Mouse (Mus musculus) heart, adult 8-10 months (tissue): ENCODE measurements around the gene Nfyc. TPM values are rescaled to one million over a fixed set of nuclear protein-coding genes. Genes with fewer than 3 reads are reported as not detected.
A peak's percentile ranks its signal among the peaks of the same experiment; 100 is the strongest.

Experiments
- DNase-seq: peaks from one replicate; pipeline ENCODE4 v3.0.0; 2022; ENCODE audit warnings: low spot score
- microRNA-seq: library from miRNA; unstranded; fragments of <30 nt; microRNA quantifications from one replicate; pipeline ENCODE4 v1.2.0, GENCODE M21; 2022
- total RNA-seq, 4 experiments: library from RNA; stranded (reverse); gene quantifications; 2 replicates each; pipeline ENCODE4 v1.2.4; 2022

Gene Nfyc
- total RNA-seq, 4 experiments from 2014 or later = 52.4 to 55.1 (median 54.4) TPM

GRCm38 (mm10) chr4:120716765-120717164, 114.6 kb downstream of the Nfyc start:
- DNase-seq = no peak

GRCm38 (mm10) chr4:120716141-120716571, 115.2 kb downstream of the Nfyc start:
- no peak for DNase-seq

GRCm38 (mm10) chr4:120713856-120714497, 117.4 kb downstream of the Nfyc start:
- no peak for DNase-seq

- DNase-seq = no peak
Observed at GRCm38 (mm10) chr4:120713021-120713420, 118.4 kb downstream of the Nfyc start.

- no peak for DNase-seq
Observed at GRCm38 (mm10) chr4:120712236-120712635, 119.1 kb downstream of the Nfyc start.

Small RNA genes lying within 50 kb of the gene (microRNA-seq; reads per million reads assigned to microRNA genes)
- not detected for gene Gm23936
- 842 reads per million, percentile 80 among the genes with 10 or more reads in this experiment for gene Mir30c-1
- gene Mir30e = not detected
- gene Mir30f = not detected

Other genes with a start within 250 kb of the Nfyc start
- gene Gm8439, start 242.8 kb downstream of the Nfyc start, total RNA-seq = not detected
- gene Cited4, start 165.0 kb downstream of the Nfyc start, total RNA-seq = 10 to 100 TPM; 26.2 to 42.1 (median 32.5) TPM
- gene Kcnq4, start 83.0 kb downstream of the Nfyc start, total RNA-seq = 1 to 10 TPM; 1.6 to 2.4 (median 2.2) TPM
- under 1 TPM in 3 of 4 experiments, not detected in 1; 0.06 to 0.14 (median 0.08) TPM for gene Rims3, start 23.2 kb upstream of the Nfyc start, total RNA-seq
- gene Exo5, start 93.4 kb upstream of the Nfyc start, total RNA-seq = 1 to 10 TPM; 2.6 to 3.4 (median 2.9) TPM
- 1 to 10 TPM in 2 of 4 experiments, under 1 TPM in 2; 0.69 to 1.7 (median 1.2) TPM for gene Zfp69, start 120.1 kb upstream of the Nfyc start, total RNA-seq
- gene Smap2, start 185.7 kb upstream of the Nfyc start, total RNA-seq = 10 to 100 TPM; 39.1 to 57.5 (median 49.1) TPM
- gene Col9a2, start 207.8 kb upstream of the Nfyc start, total RNA-seq = not detected